Mouse (Mus musculus) neutrophil, adult 65 days (primary cell): ENCODE results near the gene Polr3a. TPM values are rescaled to one million over a fixed set of nuclear protein-coding genes. Genes with fewer than 3 reads are reported as not detected.

ENCODE experiments used
- total RNA-seq: library from RNA; stranded (reverse); gene quantifications from 2 replicates; pipeline ENCODE4 v1.2.4, GENCODE M21; 2023

The Polr3a gene
- 8.8 and 13.0 TPM in 2 replicates for total RNA-seq

DNA sequence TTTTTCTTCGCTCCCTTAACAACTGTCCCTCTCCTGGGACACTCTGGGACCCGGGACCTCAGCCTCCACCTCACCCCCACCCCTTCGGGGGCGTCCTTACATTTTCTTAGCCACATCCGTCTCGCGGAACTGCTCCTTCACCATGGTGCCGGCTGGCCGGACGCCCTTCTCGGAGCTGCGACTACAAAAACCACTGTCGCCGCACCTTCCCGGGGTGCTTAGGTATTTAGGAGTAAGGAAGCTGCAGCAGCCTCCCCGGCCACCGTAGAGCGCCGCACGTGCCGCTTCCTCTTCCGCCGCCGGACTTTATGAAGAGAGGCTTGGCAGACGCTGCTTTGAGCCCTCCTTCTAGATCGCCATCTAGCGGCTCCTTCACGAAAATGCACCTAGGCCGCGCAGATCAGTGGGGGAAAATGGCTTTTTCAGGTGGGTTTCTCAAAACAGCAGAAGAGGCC, at the start of gene Polr3a, which contains the start of gene Rps24:
Polr3a (minus strand) TSS at position 286 of the 455 bp plus-strand sequence.
Rps24 (plus strand) TSS at position 353 of the 455 bp plus-strand sequence.

Other genes starting within 250 kb of the Polr3a start
- gene Dlg5, start 241.1 kb downstream of the Polr3a start, total RNA-seq = not detected in 2 replicates
- not detected in 2 replicates for gene E330034G19Rik, start 193.8 kb downstream of the Polr3a start, total RNA-seq
- 593 and 737 TPM in 2 replicates for gene Rps24, start 67 bp upstream of the Polr3a start, total RNA-seq